Mouse (Mus musculus): ENCODE measurements around the gene Gm9970. TPM values are rescaled to one million over a fixed set of nuclear protein-coding genes. Genes with fewer than 3 reads are reported as not detected.

Gm9970 gene
- polyA plus RNA-seq, 1 experiment from 2014 or later = 0.80 TPM

GRCm38 (mm10) chr5:31251541-31252101, 10.6 kb upstream of the Gm9970 start, which contains the start of gene Krtcap3:
Gene Krtcap3 (plus strand): TSS chr5:31251691.
- H3K36me3 ChIP-seq (ENCODE audit: control insufficient read depth, insufficient read depth, low read length) = peaks cover 12% of the 10 kb centered on the region
- peaks cover 7% of the 10 kb centered on the region for H3K4me1 ChIP-seq (replicated peaks; ENCODE audit: control insufficient read depth, insufficient read depth, low read length)
- 0 out of 2 replicates have a peak within 1 kb of the TSS, but pooled peaks have one; percentile 9 for H3K27ac ChIP-seq (ENCODE audit: low read depth, low read length)

GRCm38 (mm10) chr5:31250716-31251115, 9.7 kb upstream of the Gm9970 start:
- ATAC-seq (ENCODE audit: low FRiP score) (no peak), DNase-seq (ENCODE audit: low spot score) (peak; percentile 25)
- Histone ChIP-seq H3K9ac (ENCODE audit: low read depth, low read length) (no peak overlapping the region), H3K27ac (ENCODE audit: low read depth, low read length) (0 out of 2 replicates have a peak overlapping the region, but pooled peaks have one; percentile 9), H3K36me3 (ENCODE audit: control insufficient read depth, insufficient read depth, low read length) (peaks cover 12% of the 10 kb centered on the region), H3K4me1 (replicated peaks; ENCODE audit: control insufficient read depth, insufficient read depth, low read length) (peaks cover 7% of the 10 kb centered on the region), H3K4me3 (ENCODE audit: low read depth, low read length) (no peak overlapping the region), H3K27me3 (ENCODE audit: control insufficient read depth, insufficient read depth, low read length) (peaks cover 2% of the 10 kb centered on the region; the same call in 1 of the 2 replicates), H3K4me2 (replicated peaks; ENCODE audit: low read depth, low read length) (no peak overlapping the region), H3K9me3 (ENCODE audit: control insufficient read depth, low read length) (no peaks in the 10 kb centered on the region)
- WGBS = 67% methylated on average over 4 of the region's 4 CpGs

More at GRCm38 (mm10) chr5:31251541-31252101, 10.6 kb upstream of the Gm9970 start, which contains the start of gene Krtcap3:
- WGBS = 16% methylated on average over 44 of the region's 47 CpGs
- peak within 1 kb of the TSS; percentile 2; the same call in 1 of the 2 replicates for H3K9ac ChIP-seq (ENCODE audit: low read depth, low read length)
- no peaks in the 10 kb centered on the region for H3K9me3 ChIP-seq (ENCODE audit: control insufficient read depth, low read length)
- H3K4me3 ChIP-seq (ENCODE audit: low read depth, low read length) = no peak within 1 kb of the TSS
- H3K4me2 ChIP-seq (replicated peaks; ENCODE audit: low read depth, low read length) = peak within 1 kb of the TSS; percentile 14; the same call in 1 of the 2 replicates
- ATAC-seq (ENCODE audit: low FRiP score) (peak; percentile 61), DNase-seq (ENCODE audit: low spot score) (peak; percentile 46)
- peaks cover 2% of the 10 kb centered on the region; the same call in 1 of the 2 replicates for H3K27me3 ChIP-seq (ENCODE audit: control insufficient read depth, insufficient read depth, low read length)

GRCm38 (mm10) chr5:31242191-31242590, 1.2 kb upstream of the Gm9970 start:
- ATAC-seq (ENCODE audit: low FRiP score) = no peak
- 25% methylated on average over 10 of the region's 10 CpGs for WGBS
- no peaks in the 10 kb centered on the region for H3K9me3 ChIP-seq (ENCODE audit: control insufficient read depth, low read length)

GRCm38 (mm10) chr5:31241522-31242034, 546 bp upstream of the Gm9970 start:
- H3K4me3 ChIP-seq (ENCODE audit: low read depth, low read length) = peak overlapping the region; percentile 92

More at GRCm38 (mm10) chr5:31242191-31242590, 1.2 kb upstream of the Gm9970 start:
- H3K4me3 ChIP-seq (ENCODE audit: low read depth, low read length) = peak overlapping the region; percentile 92
- no peak for DNase-seq (ENCODE audit: low spot score)
- H3K4me2 ChIP-seq (replicated peaks; ENCODE audit: low read depth, low read length) = peak overlapping the region; percentile 78
- H3K27me3 ChIP-seq (ENCODE audit: control insufficient read depth, insufficient read depth, low read length) = no peaks in the 10 kb centered on the region
- peaks cover 5% of the 10 kb centered on the region; the same call in 1 of the 2 replicates for H3K4me1 ChIP-seq (replicated peaks; ENCODE audit: control insufficient read depth, insufficient read depth, low read length)
- no peak overlapping the region for H3K27ac ChIP-seq (ENCODE audit: low read depth, low read length)
- H3K9ac ChIP-seq (ENCODE audit: low read depth, low read length) = peak overlapping the region; percentile 92; the same call in 1 of the 2 replicates
- H3K36me3 ChIP-seq (ENCODE audit: control insufficient read depth, insufficient read depth, low read length) = no peaks in the 10 kb centered on the region; the same call in 1 of the 2 replicates

GRCm38 (mm10) chr5:31226641-31227040, 14.4 kb downstream of the Gm9970 start:
- no peak for ATAC-seq (ENCODE audit: low FRiP score)

More at GRCm38 (mm10) chr5:31241522-31242034, 546 bp upstream of the Gm9970 start:
- Histone ChIP-seq H3K27me3 (ENCODE audit: control insufficient read depth, insufficient read depth, low read length) (no peaks in the 10 kb centered on the region), H3K36me3 (ENCODE audit: control insufficient read depth, insufficient read depth, low read length) (no peaks in the 10 kb centered on the region; the same call in 1 of the 2 replicates), H3K9me3 (ENCODE audit: control insufficient read depth, low read length) (no peaks in the 10 kb centered on the region), H3K27ac (ENCODE audit: low read depth, low read length) (peak overlapping the region; percentile 97), H3K9ac (ENCODE audit: low read depth, low read length) (peak overlapping the region; percentile 92), H3K4me1 (replicated peaks; ENCODE audit: control insufficient read depth, insufficient read depth, low read length) (peaks cover 5% of the 10 kb centered on the region; the same call in 1 of the 2 replicates), H3K4me2 (replicated peaks; ENCODE audit: low read depth, low read length) (peak overlapping the region; percentile 78)
- ATAC-seq (ENCODE audit: low FRiP score) (no peak), DNase-seq (ENCODE audit: low spot score) (no peak)
- under 1% methylated on average over 13 of the region's 13 CpGs for WGBS

GRCm38 (mm10) chr5:31222696-31223095, 18.3 kb downstream of the Gm9970 start:
- Histone ChIP-seq H3K4me3 (ENCODE audit: low read depth, low read length) (no peak overlapping the region), H3K27me3 (ENCODE audit: control insufficient read depth, insufficient read depth, low read length) (no peaks in the 10 kb centered on the region), H3K9me3 (ENCODE audit: control insufficient read depth, low read length) (no peaks in the 10 kb centered on the region), H3K27ac (ENCODE audit: low read depth, low read length) (no peak overlapping the region), H3K36me3 (ENCODE audit: control insufficient read depth, insufficient read depth, low read length) (no peaks in the 10 kb centered on the region), H3K9ac (ENCODE audit: low read depth, low read length) (no peak overlapping the region), H3K4me2 (replicated peaks; ENCODE audit: low read depth, low read length) (no peak overlapping the region), H3K4me1 (replicated peaks; ENCODE audit: control insufficient read depth, insufficient read depth, low read length) (no peaks in the 10 kb centered on the region)
- ATAC-seq (ENCODE audit: low FRiP score) (no peak), DNase-seq (ENCODE audit: low spot score) (no peak)
- WGBS = 95% methylated on average over 9 of the region's 9 CpGs

More at GRCm38 (mm10) chr5:31226641-31227040, 14.4 kb downstream of the Gm9970 start:
- no peaks in the 10 kb centered on the region for H3K27me3 ChIP-seq (ENCODE audit: control insufficient read depth, insufficient read depth, low read length)
- H3K36me3 ChIP-seq (ENCODE audit: control insufficient read depth, insufficient read depth, low read length) = no peaks in the 10 kb centered on the region
- no peak overlapping the region for H3K4me3 ChIP-seq (ENCODE audit: low read depth, low read length)
- H3K9ac ChIP-seq (ENCODE audit: low read depth, low read length) = no peak overlapping the region
- H3K9me3 ChIP-seq (ENCODE audit: control insufficient read depth, low read length) = no peaks in the 10 kb centered on the region
- no peak overlapping the region for H3K27ac ChIP-seq (ENCODE audit: low read depth, low read length)
- 76% methylated on average over 1 of the region's 1 CpGs for WGBS
- no peak overlapping the region for H3K4me2 ChIP-seq (replicated peaks; ENCODE audit: low read depth, low read length)
- no peaks in the 10 kb centered on the region for H3K4me1 ChIP-seq (replicated peaks; ENCODE audit: control insufficient read depth, insufficient read depth, low read length)
- no peak for DNase-seq (ENCODE audit: low spot score)

GRCm38 (mm10) chr5:31221304-31221945, 19.6 kb downstream of the Gm9970 start:
- ATAC-seq (ENCODE audit: low FRiP score) (no peak), DNase-seq (ENCODE audit: low spot score) (peak; percentile 69)
- Histone ChIP-seq H3K4me2 (replicated peaks; ENCODE audit: low read depth, low read length) (peak overlapping the region; percentile 70), H3K4me1 (replicated peaks; ENCODE audit: control insufficient read depth, insufficient read depth, low read length) (no peaks in the 10 kb centered on the region), H3K9me3 (ENCODE audit: control insufficient read depth, low read length) (no peaks in the 10 kb centered on the region), H3K27me3 (ENCODE audit: control insufficient read depth, insufficient read depth, low read length) (no peaks in the 10 kb centered on the region), H3K36me3 (ENCODE audit: control insufficient read depth, insufficient read depth, low read length) (no peaks in the 10 kb centered on the region), H3K9ac (ENCODE audit: low read depth, low read length) (peak overlapping the region; percentile 79), H3K27ac (ENCODE audit: low read depth, low read length) (peak overlapping the region; percentile 85), H3K4me3 (ENCODE audit: low read depth, low read length) (peak overlapping the region; percentile 91)
- WGBS = 17% methylated on average over 11 of the region's 11 CpGs

- ATAC-seq (ENCODE audit: low FRiP score) = peak; percentile 97
- under 1% methylated on average over 57 of the region's 70 CpGs for WGBS
- H3K4me1 ChIP-seq (replicated peaks; ENCODE audit: control insufficient read depth, insufficient read depth, low read length) = no peaks in the 10 kb centered on the region
- H3K36me3 ChIP-seq (ENCODE audit: control insufficient read depth, insufficient read depth, low read length) = no peaks in the 10 kb centered on the region
- H3K27ac ChIP-seq (ENCODE audit: low read depth, low read length) = peak within 1 kb of the TSS; percentile 90
- H3K4me3 ChIP-seq (ENCODE audit: low read depth, low read length) = peak within 1 kb of the TSS; percentile 91
- no peaks in the 10 kb centered on the region for H3K9me3 ChIP-seq (ENCODE audit: control insufficient read depth, low read length)
- H3K4me2 ChIP-seq (replicated peaks; ENCODE audit: low read depth, low read length) = peak within 1 kb of the TSS; percentile 70
- H3K9ac ChIP-seq (ENCODE audit: low read depth, low read length) = peak within 1 kb of the TSS; percentile 87
- no peaks in the 10 kb centered on the region for H3K27me3 ChIP-seq (ENCODE audit: control insufficient read depth, insufficient read depth, low read length)
- peak; percentile 99 for DNase-seq (ENCODE audit: low spot score)
Measured at GRCm38 (mm10) chr5:31220448-31221303, 20.4 kb downstream of the Gm9970 start, which contains the start of gene Ppm1g. Gene Ppm1g (minus strand): TSS chr5:31220687.
